Mouse (Mus musculus): ENCODE results near the gene Chmp5. TPM values are rescaled to one million over a fixed set of nuclear protein-coding genes. Genes with fewer than 3 reads are reported as not detected.

Chmp5 gene
- polyA plus RNA-seq, 1 experiment from 2014 or later: 48.6 TPM

DNA sequence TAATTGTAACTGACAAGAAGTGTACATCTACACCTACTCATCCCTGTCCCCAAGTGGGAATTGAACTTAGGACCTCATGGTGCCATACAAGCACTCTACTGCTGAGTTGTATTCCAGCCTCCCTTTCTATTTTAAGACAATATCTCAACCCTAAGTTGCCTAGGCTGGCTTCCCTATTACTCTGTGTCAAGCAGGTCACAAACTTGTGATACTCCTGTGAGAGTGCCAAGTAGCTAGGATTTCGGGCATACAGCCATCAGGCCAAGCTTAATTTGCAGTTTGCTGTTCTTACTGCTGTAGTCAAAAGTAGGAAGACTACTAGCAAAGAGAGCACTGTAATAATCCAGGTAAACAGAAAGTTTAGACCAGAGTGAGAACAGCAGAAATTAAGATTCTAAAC is 35.5 kb downstream of the Chmp5 start:
- no peak overlapping the region for H3K9ac ChIP-seq
- 64% methylated on average over 1 of the region's 1 CpGs for WGBS (ENCODE audit: insufficient replicate concordance)
- no peak for ATAC-seq
- peaks cover 99% of the 10 kb centered on the region for H3K36me3 ChIP-seq
- H3K27me3 ChIP-seq (replicated peaks): no peaks in the 10 kb centered on the region
- H3K9me3 ChIP-seq (replicated peaks): no peaks in the 10 kb centered on the region
- H3K4me3 ChIP-seq: no peak overlapping the region
- H3K4me1 ChIP-seq: peaks cover 11% of the 10 kb centered on the region; the same call in 1 of the 2 replicates
- no peak overlapping the region for H3K27ac ChIP-seq
- H3K4me2 ChIP-seq: no peak overlapping the region

DNA sequence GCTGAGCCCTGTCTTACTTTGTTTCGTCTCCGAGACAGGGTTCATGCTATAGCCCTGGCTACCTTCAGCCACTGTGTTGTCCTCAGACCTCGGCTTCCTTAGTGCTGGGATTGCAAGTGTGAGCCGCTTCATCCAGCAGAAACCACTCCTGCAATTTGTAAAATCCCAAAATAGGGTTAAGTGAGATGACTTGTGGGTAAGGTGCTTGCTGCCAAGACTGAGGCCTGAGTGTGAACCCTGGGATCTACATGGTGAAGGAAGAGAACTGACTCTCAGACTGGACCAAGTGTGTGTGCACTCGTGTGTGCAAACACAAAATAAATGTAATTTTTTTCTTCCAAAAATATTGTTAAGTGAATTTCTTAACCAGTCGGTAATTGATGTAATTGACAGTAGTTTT is 41.4 kb downstream of the Chmp5 start:
- no peak overlapping the region for H3K4me2 ChIP-seq
- no peaks in the 10 kb centered on the region for H3K9me3 ChIP-seq (replicated peaks)
- no peak overlapping the region for H3K4me3 ChIP-seq
- H3K9ac ChIP-seq: no peak overlapping the region
- no peak for ATAC-seq
- WGBS (ENCODE audit: insufficient replicate concordance): 87% methylated on average over 6 of the region's 6 CpGs
- H3K27me3 ChIP-seq (replicated peaks): no peaks in the 10 kb centered on the region
- H3K27ac ChIP-seq: no peak overlapping the region
- no peaks in the 10 kb centered on the region for H3K4me1 ChIP-seq
- peaks cover 100% of the 10 kb centered on the region for H3K36me3 ChIP-seq

DNA sequence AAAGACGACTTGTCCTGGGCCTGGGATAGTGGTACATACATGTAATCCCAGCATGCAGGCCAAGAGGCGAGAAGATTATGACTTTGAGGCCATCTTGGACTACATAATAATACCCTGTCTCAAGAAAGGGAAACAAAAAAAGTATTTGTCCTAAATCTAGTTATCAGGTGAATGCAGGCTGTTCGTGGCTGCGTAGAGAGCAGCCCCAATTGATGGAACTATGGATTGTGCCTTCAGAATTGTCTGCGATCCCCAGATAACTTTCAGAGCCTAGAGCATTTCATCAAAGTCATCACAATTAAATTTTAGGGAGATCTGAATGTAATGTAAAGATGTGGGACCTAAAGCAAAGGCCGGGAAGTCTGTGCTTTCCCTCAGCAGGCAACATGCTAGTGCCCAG is 48.1 kb downstream of the Chmp5 start:
- Histone ChIP-seq H3K4me1 (peaks cover 34% of the 10 kb centered on the region), H3K27ac (no peak overlapping the region; the same call in 1 of the 2 replicates), H3K4me2 (no peak overlapping the region), H3K9ac (no peak overlapping the region), H3K9me3 (replicated peaks) (no peaks in the 10 kb centered on the region), H3K4me3 (no peak overlapping the region), H3K36me3 (peaks cover 100% of the 10 kb centered on the region), H3K27me3 (replicated peaks) (no peaks in the 10 kb centered on the region)
- ATAC-seq: peak; percentile 54; the same call in 1 of the 2 replicates
- WGBS (ENCODE audit: insufficient replicate concordance): 73% methylated on average over 6 of the region's 6 CpGs

DNA sequence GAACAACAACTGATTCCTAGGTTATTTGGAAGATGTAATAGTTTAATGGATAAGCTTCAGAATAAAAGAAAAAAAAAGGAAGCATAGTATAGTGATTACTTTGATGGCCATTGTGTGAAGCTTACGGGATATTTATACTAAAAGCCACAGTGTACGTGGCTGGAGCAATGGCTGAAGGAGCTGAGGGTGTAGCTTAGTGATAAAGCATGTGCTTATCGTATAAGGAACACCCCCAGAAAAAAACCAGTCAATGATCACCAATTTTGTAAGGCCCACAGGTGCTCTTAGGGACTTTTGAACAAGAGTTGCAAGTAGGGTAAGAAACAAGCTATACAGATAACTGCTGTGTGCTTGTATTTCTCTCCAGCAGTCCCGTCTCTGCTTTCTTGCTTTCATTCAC is 49.7 kb downstream of the Chmp5 start:
- Histone ChIP-seq H3K9ac (peak overlapping the region; percentile 6; the same call in 1 of the 2 replicates), H3K9me3 (replicated peaks) (no peaks in the 10 kb centered on the region), H3K4me2 (peak overlapping the region; percentile 11; the same call in 1 of the 2 replicates), H3K4me1 (peaks cover 34% of the 10 kb centered on the region), H3K36me3 (peaks cover 99% of the 10 kb centered on the region), H3K27me3 (replicated peaks) (no peaks in the 10 kb centered on the region), H3K27ac (peak overlapping the region; percentile 52), H3K4me3 (no peak overlapping the region)
- peak; percentile 75 for ATAC-seq
- WGBS (ENCODE audit: insufficient replicate concordance): 52% methylated on average over 4 of the region's 4 CpGs

DNA sequence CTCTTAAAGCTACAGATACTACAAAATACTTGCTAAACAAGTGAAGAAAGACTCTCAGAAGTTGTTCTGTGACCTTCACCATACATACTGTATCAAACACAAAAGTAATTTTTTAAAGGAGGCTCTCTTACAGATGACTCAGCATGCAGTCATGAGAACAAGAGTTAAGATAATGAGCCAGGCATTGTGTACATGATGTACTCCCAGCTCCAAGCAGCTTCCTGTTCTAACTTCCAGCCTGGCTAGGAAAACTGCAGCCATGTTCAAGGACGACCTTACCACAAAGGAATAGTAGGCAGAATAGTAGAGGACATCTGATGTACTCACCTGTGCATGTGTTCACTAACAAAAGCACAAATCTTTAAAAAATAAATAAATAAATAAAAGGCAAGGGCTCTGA is 52.1 kb downstream of the Chmp5 start:
- H3K4me3 ChIP-seq: no peak overlapping the region
- no peaks in the 10 kb centered on the region for H3K9me3 ChIP-seq (replicated peaks)
- peaks cover 99% of the 10 kb centered on the region for H3K36me3 ChIP-seq
- ATAC-seq: no peak
- no peak overlapping the region for H3K27ac ChIP-seq
- no peaks in the 10 kb centered on the region for H3K27me3 ChIP-seq (replicated peaks)
- peaks cover 33% of the 10 kb centered on the region for H3K4me1 ChIP-seq
- H3K4me2 ChIP-seq: no peak overlapping the region
- H3K9ac ChIP-seq: no peak overlapping the region
- 53% methylated on average over 1 of the region's 1 CpGs for WGBS (ENCODE audit: insufficient replicate concordance)

DNA sequence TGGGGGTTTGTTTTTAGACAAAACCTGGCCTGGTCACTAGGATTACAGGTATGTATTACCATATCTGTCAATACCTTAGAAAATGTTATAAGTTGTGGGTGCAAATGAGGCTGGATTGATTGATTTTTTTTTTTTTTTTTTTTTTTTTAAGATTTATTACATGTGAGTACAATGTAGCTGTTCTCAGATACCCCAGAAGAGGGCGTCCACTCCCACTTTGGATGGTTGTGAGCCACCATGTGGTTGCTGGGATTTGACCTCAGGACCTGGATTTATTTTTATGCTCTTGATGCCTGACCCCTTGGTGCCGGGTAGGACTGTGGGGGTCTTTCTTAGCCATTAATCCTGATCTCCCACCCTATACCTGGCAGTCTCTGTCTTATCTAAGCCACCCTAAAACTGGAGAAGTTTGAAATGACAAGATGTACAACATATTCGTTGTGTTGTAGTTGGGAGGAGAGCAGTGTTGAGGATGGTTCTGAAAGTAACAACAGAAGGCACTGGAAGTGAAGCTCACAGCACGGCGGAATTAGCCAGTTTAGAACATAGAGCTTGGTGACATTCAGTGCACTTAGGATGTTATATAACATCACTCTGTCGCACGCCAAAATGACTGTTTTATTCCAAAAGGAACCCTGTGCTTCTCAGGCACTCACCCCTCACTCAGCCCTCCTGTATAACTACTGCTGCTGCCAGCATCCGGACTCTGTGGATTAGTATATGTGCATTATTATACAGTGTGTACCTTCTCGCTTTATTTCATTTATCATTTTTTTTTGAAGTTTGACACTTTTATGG is 52.8 kb downstream of the Chmp5 start:
- peaks cover 99% of the 10 kb centered on the region for H3K36me3 ChIP-seq
- no peaks in the 10 kb centered on the region for H3K27me3 ChIP-seq (replicated peaks)
- 85% methylated on average over 9 of the region's 9 CpGs for WGBS (ENCODE audit: insufficient replicate concordance)
- no peak overlapping the region for H3K4me2 ChIP-seq
- no peak for ATAC-seq
- H3K9me3 ChIP-seq (replicated peaks): no peaks in the 10 kb centered on the region
- peaks cover 25% of the 10 kb centered on the region for H3K4me1 ChIP-seq
- no peak overlapping the region for H3K4me3 ChIP-seq
- H3K27ac ChIP-seq: no peak overlapping the region
- no peak overlapping the region for H3K9ac ChIP-seq

DNA sequence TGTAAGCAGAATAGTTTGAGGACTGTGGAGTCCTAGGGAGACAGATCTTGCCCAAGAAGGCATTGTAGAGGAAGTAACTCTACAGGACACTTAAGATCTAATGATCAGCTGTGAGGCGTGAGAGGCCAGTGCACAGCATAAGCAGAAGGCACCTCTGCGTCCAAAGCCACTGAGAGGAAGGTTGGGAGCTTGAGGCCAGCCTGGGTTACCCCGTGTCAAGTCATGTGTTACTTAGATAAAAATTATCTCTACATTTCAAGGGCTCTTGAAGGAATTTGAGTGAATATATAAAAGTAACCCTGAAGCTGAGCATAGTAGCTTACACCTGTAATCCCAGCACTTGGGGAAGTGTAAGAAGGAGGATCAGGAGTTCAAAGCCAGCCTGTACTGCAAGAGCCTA is 65.1 kb downstream of the Chmp5 start:
- no peak overlapping the region for H3K4me3 ChIP-seq
- peak overlapping the region; percentile 37 for H3K4me2 ChIP-seq
- peaks cover 22% of the 10 kb centered on the region for H3K4me1 ChIP-seq
- ATAC-seq: peak; percentile 90
- H3K9ac ChIP-seq: no peak overlapping the region
- peaks cover 99% of the 10 kb centered on the region for H3K36me3 ChIP-seq
- H3K9me3 ChIP-seq (replicated peaks): no peaks in the 10 kb centered on the region
- no peaks in the 10 kb centered on the region for H3K27me3 ChIP-seq (replicated peaks)
- WGBS (ENCODE audit: insufficient replicate concordance): 26% methylated on average over 3 of the region's 3 CpGs
- H3K27ac ChIP-seq: peak overlapping the region; percentile 49; the same call in 1 of the 2 replicates

Small RNA genes lying within 50 kb of the gene (microRNA-seq; reads per million reads assigned to microRNA genes)
- gene Mir3094: 2.1 reads per million

Other genes starting within 250 kb of the Chmp5 start
- 13.8 and 15.2 TPM in 2 replicates for gene Aptx, start 245.2 kb upstream of the Chmp5 start, polyA plus RNA-seq (2016; fragmentation: Nextera tagmentation; extraction: Ambion mirVana)
- 245 and 261 TPM in 2 replicates for gene Dnaja1, start 226.3 kb upstream of the Chmp5 start, polyA plus RNA-seq (2016; fragmentation: Nextera tagmentation; extraction: Ambion mirVana)
- gene Smu1, start 190.5 kb upstream of the Chmp5 start, polyA plus RNA-seq (2016; fragmentation: Nextera tagmentation; extraction: Ambion mirVana): 107 and 112 TPM in 2 replicates
- gene B4galt1, start 94.4 kb upstream of the Chmp5 start, polyA plus RNA-seq (2016; fragmentation: Nextera tagmentation; extraction: Ambion mirVana): 39.6 and 40.0 TPM in 2 replicates
- gene Spink4, start 28.4 kb upstream of the Chmp5 start, polyA plus RNA-seq (2016; fragmentation: Nextera tagmentation; extraction: Ambion mirVana): 0.58 TPM in 1 of 2 replicates, not detected in the other
- gene Bag1, start 113 bp upstream of the Chmp5 start, polyA plus RNA-seq (2016; fragmentation: Nextera tagmentation; extraction: Ambion mirVana): 185 and 192 TPM in 2 replicates
- 53.5 and 55.7 TPM in 2 replicates for gene Nfx1, start 22.5 kb downstream of the Chmp5 start, polyA plus RNA-seq (2016; fragmentation: Nextera tagmentation; extraction: Ambion mirVana)
- gene Aqp7, start 99.7 kb downstream of the Chmp5 start, polyA plus RNA-seq (2016; fragmentation: Nextera tagmentation; extraction: Ambion mirVana): 1.3 and 1.8 TPM in 2 replicates
- 20.9 and 22.3 TPM in 2 replicates for gene Aqp3, start 149.8 kb downstream of the Chmp5 start, polyA plus RNA-seq (2016; fragmentation: Nextera tagmentation; extraction: Ambion mirVana)
- gene Nol6, start 176.0 kb downstream of the Chmp5 start, polyA plus RNA-seq (2016; fragmentation: Nextera tagmentation; extraction: Ambion mirVana): 21.9 and 22.0 TPM in 2 replicates
- 39.9 and 44.8 TPM in 2 replicates for gene Ube2r2, start 187.3 kb downstream of the Chmp5 start, polyA plus RNA-seq (2016; fragmentation: Nextera tagmentation; extraction: Ambion mirVana)

All from liver, embryonic 12.5 days (tissue).